Mouse (Mus musculus) megakaryocyte, embryonic 14.5 days (primary cell): ENCODE measurements at regions not wholly inside any gene's neighbourhood (a gene's known extent, or its start where the extent isn't known, plus 50 kb on each side); places are given as distances from the start of the nearest gene placed in this dataset.

ENCODE experiments used
- FLI1 ChIP-seq: IDR thresholded peaks from 2 replicates; pipeline ENCODE4 v1.6.1; 2012; ENCODE audit warnings: low read length, inconsistent platforms, mixed read lengths
- GATA1 ChIP-seq: IDR thresholded peaks from 3 replicates; pipeline ENCODE4 v1.6.1; 2012; ENCODE audit warnings: mixed read lengths, low read length, inconsistent platforms, borderline replicate concordance

DNA sequence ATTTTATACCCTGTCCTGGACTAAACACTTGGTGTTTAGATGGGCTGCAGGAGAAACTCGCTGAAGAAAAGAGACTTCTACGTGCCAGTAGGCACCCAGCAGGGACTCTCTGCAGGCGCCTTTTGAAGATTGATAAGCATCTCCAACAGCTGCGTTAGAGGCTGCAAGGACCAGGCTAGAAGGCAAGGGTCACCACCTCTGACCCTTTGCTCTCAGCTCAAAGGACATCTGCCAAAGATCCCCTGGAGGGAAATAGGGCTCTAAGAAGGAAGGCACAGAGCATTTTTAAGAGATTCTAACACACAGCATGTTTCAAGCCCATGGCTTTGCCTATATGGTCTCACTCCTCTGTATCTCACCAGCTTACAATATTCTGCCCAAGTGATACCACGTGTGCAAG is 139.7 kb upstream of the Gpc5 start:
- TF ChIP-seq GATA1 (no peak), FLI1 (no peak)
